Mouse (Mus musculus): ENCODE data around the gene Gm17332. TPM values are rescaled to one million over a fixed set of nuclear protein-coding genes. Genes with fewer than 3 reads are reported as not detected.

The Gm17332 gene
- not detected for polyA plus RNA-seq (2014; fragmentation: Illumina TruSeq; extraction: RNeasy Lipid Tissue Mini Kit (QIAGEN cat#74804); ENCODE audit: low read depth, low replicate concordance)

GRCm38 (mm10) chr11:31182362-31182761, at the start of gene Gm17332:
Gm17332 (minus strand) TSS chr11:31182462.

Other genes with a start within 250 kb of the Gm17332 start
- gene Erlec1, start 228.1 kb downstream of the Gm17332 start, polyA plus RNA-seq (2014; fragmentation: Illumina TruSeq; extraction: RNeasy Lipid Tissue Mini Kit (QIAGEN cat#74804); ENCODE audit: low read depth, low replicate concordance), result 222 TPM
- gene Chac2, start 196.1 kb downstream of the Gm17332 start, polyA plus RNA-seq (2014; fragmentation: Illumina TruSeq; extraction: RNeasy Lipid Tissue Mini Kit (QIAGEN cat#74804); ENCODE audit: low read depth, low replicate concordance), result 69.2 TPM
- gene Stc2, start 187.6 kb upstream of the Gm17332 start, polyA plus RNA-seq (2014; fragmentation: Illumina TruSeq; extraction: RNeasy Lipid Tissue Mini Kit (QIAGEN cat#74804); ENCODE audit: low read depth, low replicate concordance), result 10.4 TPM